Mouse (Mus musculus): ENCODE measurements around the gene Pum2.

Pum2 gene

GRCm38 (mm10) chr12:8790615-8791014, 116.7 kb downstream of the Pum2 start:
- no peak for DNase-seq (ENCODE audit: low read depth, low spot score)

DNA sequence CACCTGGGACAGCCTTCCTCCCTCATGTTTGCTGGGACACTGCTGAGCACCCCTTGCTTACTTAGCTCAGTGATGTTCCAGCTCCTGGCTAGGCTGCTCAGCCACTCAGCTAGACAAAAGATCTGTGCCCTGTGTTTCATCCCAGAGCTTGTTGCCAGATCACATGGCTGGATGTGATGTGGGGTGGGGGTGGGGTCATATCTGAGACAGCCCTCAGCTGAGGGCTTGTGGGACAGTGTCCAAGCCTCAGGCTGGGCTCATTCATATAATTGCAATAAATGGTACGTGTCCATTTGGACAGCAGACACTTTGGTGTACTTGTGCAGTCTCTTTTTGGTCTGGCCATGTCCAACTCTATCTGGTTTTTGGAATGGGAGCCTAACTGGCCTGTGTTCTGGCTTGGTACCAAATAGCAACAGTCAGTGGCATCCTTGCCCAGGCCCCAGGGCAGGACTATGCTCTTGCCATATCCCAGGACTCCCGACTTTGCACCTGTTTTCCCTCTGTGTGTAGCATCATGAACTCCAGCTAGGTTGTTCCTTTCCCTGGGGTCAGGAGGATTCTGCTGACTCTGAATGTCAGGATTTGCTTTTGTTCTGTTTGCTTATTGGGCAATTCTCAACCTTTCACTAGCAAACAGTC, 119.6 kb downstream of the Pum2 start:
- no peak for DNase-seq (ENCODE audit: low read depth, low spot score)

- DNase-seq (ENCODE audit: low read depth, low spot score) = no peak
Measured at GRCm38 (mm10) chr12:8797936-8798335, 124.0 kb downstream of the Pum2 start.

- DNase-seq (ENCODE audit: low read depth, low spot score) = no peak
Measured at GRCm38 (mm10) chr12:8798486-8799020, 124.6 kb downstream of the Pum2 start.
